Mouse (Mus musculus) CH12.LX (cell line): Measurements from ENCODE around the gene Xpo6. TPM values are rescaled to one million over a fixed set of nuclear protein-coding genes. Genes with fewer than 3 reads are reported as not detected.

Source experiments
- DNase-seq: peaks from one replicate; pipeline ENCODE4 v3.0.0-alpha.2; 2013; ENCODE audit errors: extremely low read depth
- H3K27ac ChIP-seq: 2 replicates; pipeline ENCODE4 v1.5.1; 2012; ENCODE audit warnings: low read depth, mild to moderate bottlenecking, control low read depth, moderate library complexity; ENCODE audit not compliant: insufficient read depth
- H3K27me3 ChIP-seq: replicated peaks from 2 replicates; pipeline ENCODE3; 2012; ENCODE audit warnings: inconsistent platforms
- H3K36me3 ChIP-seq, 2 experiments: replicated peaks in 1 of 2; 2 replicates each; pipeline versions ENCODE3 to v1.6.1; 2012; ENCODE audit warnings: inconsistent platforms in 1 of 2, low read length in 1 of 2, mild to moderate bottlenecking in 1 of 2, mixed read lengths in 1 of 2, moderate library complexity in 1 of 2; ENCODE audit not compliant: control insufficient read depth in 1 of 2, insufficient read depth in 1 of 2
- H3K4me1 ChIP-seq, 2 experiments: 2 replicates each; pipeline ENCODE4 v1.6.1; 2012; ENCODE audit warnings: inconsistent platforms in 1 of 2, moderate library complexity in 1 of 2; ENCODE audit not compliant: insufficient read depth in 2 of 2, control insufficient read depth in 1 of 2
- H3K4me2 ChIP-seq: 2 replicates; pipeline ENCODE4 v1.6.1; 2012; ENCODE audit warnings: low read depth, mild to moderate bottlenecking, control low read depth; ENCODE audit not compliant: poor library complexity, insufficient read depth, severe bottlenecking
- H3K4me3 ChIP-seq, 3 experiments: fragments of 150-350 bp in 1 of 3; sonication (generic) in 1 of 3; replicated peaks in 1 of 3; 2 replicates each; pipeline versions ENCODE3 to v1.5.1; 2011 to 2012; ENCODE audit warnings: low read depth in 2 of 3, low read length in 2 of 3, mild to moderate bottlenecking in 2 of 3, moderate library complexity in 2 of 3, control low read depth in 1 of 3, improper control_type of control experiment in 1 of 3, inconsistent platforms in 1 of 3, mixed read lengths in 1 of 3; ENCODE audit not compliant: poor library complexity in 1 of 3
- H3K79me2 ChIP-seq: replicated peaks from 2 replicates; pipeline ENCODE4 v1.6.1; 2012; ENCODE audit warnings: mild to moderate bottlenecking, moderate library complexity; ENCODE audit not compliant: control insufficient read depth, poor library complexity, insufficient read depth, severe bottlenecking; ENCODE audit errors: extremely low read depth
- H3K9ac ChIP-seq: 2 replicates; pipeline ENCODE4 v1.6.1; 2012; ENCODE audit warnings: low read depth, mild to moderate bottlenecking, control low read depth, moderate library complexity; ENCODE audit not compliant: insufficient read depth
- H3K9me3 ChIP-seq: replicated peaks from 2 replicates; pipeline ENCODE3; 2012; ENCODE audit warnings: low read length, inconsistent platforms, mixed read lengths
- CHD1 ChIP-seq: IDR thresholded peaks from 2 replicates; pipeline ENCODE4 v1.6.1; 2012; ENCODE audit warnings: low read depth, low read length, improper control_type of control experiment, inconsistent platforms
- CHD2 ChIP-seq: IDR thresholded peaks from 2 replicates; pipeline ENCODE4 v1.6.1; 2011; ENCODE audit warnings: low read length, improper control_type of control experiment
- EP300 ChIP-seq: IDR thresholded peaks from 2 replicates; pipeline ENCODE4 v1.6.1; 2011; ENCODE audit warnings: low read length, improper control_type of control experiment
- ETS1 ChIP-seq: conservative IDR thresholded peaks from 2 replicates; pipeline ENCODE4 v1.6.1; 2012; ENCODE audit warnings: low read depth, mild to moderate bottlenecking, inconsistent platforms, low read length, improper control_type of control experiment, moderate library complexity
- JUN ChIP-seq: IDR thresholded peaks from 2 replicates; pipeline ENCODE4 v1.6.1; 2011; ENCODE audit warnings: low read depth, mild to moderate bottlenecking, low read length, improper control_type of control experiment, moderate library complexity; ENCODE audit not compliant: insufficient read depth
- MAFK ChIP-seq: IDR thresholded peaks from 2 replicates; pipeline ENCODE4 v1.6.1; 2011; ENCODE audit warnings: low read length, improper control_type of control experiment; ENCODE audit not compliant: insufficient replicate concordance
- MAZ ChIP-seq: IDR thresholded peaks from 2 replicates; pipeline ENCODE4 v1.6.1; 2012; ENCODE audit warnings: low read depth, mild to moderate bottlenecking, inconsistent platforms, low read length, improper control_type of control experiment, moderate library complexity
- MEF2A ChIP-seq: IDR thresholded peaks from 2 replicates; pipeline ENCODE4 v1.6.1; 2014; ENCODE audit warnings: low read depth, mild to moderate bottlenecking, inconsistent platforms, low read length, improper control_type of control experiment, borderline replicate concordance
- MYC ChIP-seq: IDR thresholded peaks from 2 replicates; pipeline ENCODE4 v1.6.1; 2011; ENCODE audit warnings: low read depth, mild to moderate bottlenecking, improper control_type of control experiment, low read length
- NELFE ChIP-seq: IDR thresholded peaks from 2 replicates; pipeline ENCODE4 v1.6.1; 2011; ENCODE audit warnings: low read depth, low read length, improper control_type of control experiment
- NRF1 ChIP-seq: IDR thresholded peaks from 2 replicates; pipeline ENCODE4 v1.6.1; 2014; ENCODE audit warnings: low read depth, mild to moderate bottlenecking, inconsistent platforms, low read length, improper control_type of control experiment, moderate library complexity
- POLR2AphosphoS2 ChIP-seq: IDR thresholded peaks from 2 replicates; pipeline ENCODE4 v1.6.1; 2011; ENCODE audit warnings: low read depth, low read length, improper control_type of control experiment
- SIN3A ChIP-seq: IDR thresholded peaks from 2 replicates; pipeline ENCODE4 v1.6.1; 2012; ENCODE audit warnings: low read length, improper control_type of control experiment, inconsistent platforms
- SMC3 ChIP-seq: IDR thresholded peaks from 2 replicates; pipeline ENCODE4 v1.6.1; 2011; ENCODE audit warnings: low read depth, low read length, improper control_type of control experiment
- USF1 ChIP-seq: IDR thresholded peaks from 2 replicates; pipeline ENCODE4 v1.6.1; 2014; ENCODE audit warnings: low read depth, mild to moderate bottlenecking, inconsistent platforms, low read length, improper control_type of control experiment
- USF2 ChIP-seq: conservative IDR thresholded peaks from 2 replicates; pipeline ENCODE4 v1.6.1; 2011; ENCODE audit warnings: low read depth, low read length, improper control_type of control experiment
- ZMIZ1 ChIP-seq: IDR thresholded peaks from 2 replicates; pipeline ENCODE4 v1.6.1; 2012; ENCODE audit warnings: low read depth, mild to moderate bottlenecking, inconsistent platforms, low read length, improper control_type of control experiment
- ZNF384 ChIP-seq: IDR thresholded peaks from 2 replicates; pipeline ENCODE4 v1.6.1; 2012; ENCODE audit warnings: low read depth, low read length, improper control_type of control experiment, inconsistent platforms
- dilution Hi-C: fragments of 300-500 bp; cut with MboI; formaldehyde crosslinking; loops from 2 replicates; pipeline ENCODE4 v1.14.3; 2020; ENCODE audit warnings: low sequenced_read_pairs; ENCODE audit not compliant: extremely low pct_unique_long_range_greater_than_20kb, extremely low pct_ligation_motif_present
- in situ Hi-C: fragments of 300-500 bp; cut with MboI; formaldehyde crosslinking; loops from 3 replicates; pipeline ENCODE4 v1.14.3; 2019; ENCODE audit warnings: low sequenced_read_pairs, low pct_ligation_motif_present, low pct_unique_long_range_greater_than_20kb, mixed read lengths
- polyA plus RNA-seq: library from polyadenylated mRNA; unstranded; fragments of >175 nt; gene quantifications from 2 replicates; pipeline ENCODE4 v1.2.1, GENCODE M21; 2012; ENCODE audit warnings: low read depth; ENCODE audit not compliant: insufficient read length
- total RNA-seq, 2 experiments: library from RNA; depleted of rRNA; stranded (reverse); fragments of 300-350 nt in 1 of 2; fragments of >200 nt in 1 of 2; gene quantifications; 2 replicates each; pipeline ENCODE4 v1.2.3; 2012 to 2014

Xpo6 gene
- total and polyA plus RNA-seq, 3 experiments = 49.9 to 149 (median 79.1) TPM

DNA sequence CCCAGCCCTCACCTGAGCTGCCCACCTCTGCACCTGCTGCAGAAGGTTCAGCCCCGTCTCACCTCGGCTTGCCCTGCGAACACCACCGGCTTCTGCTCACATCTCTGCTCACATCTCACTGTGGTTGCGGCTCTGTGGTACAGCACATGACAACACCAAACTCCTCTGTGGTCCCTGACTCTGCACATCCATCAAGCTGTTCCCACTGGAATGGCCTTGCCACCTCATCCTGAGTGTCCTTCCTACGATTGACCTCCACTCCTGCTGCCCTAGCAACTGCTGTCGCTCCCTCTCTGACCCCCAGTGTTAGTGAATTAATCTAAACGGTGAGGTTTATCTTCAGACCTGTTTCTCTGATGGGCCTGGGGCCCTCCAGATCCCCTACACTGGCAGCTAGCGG lies 115.1 kb downstream of the Xpo6 start:
- dilution Hi-C loops (no loop called here), in situ Hi-C loops (loop anchor here (10.0 kb wide), 1 partner anchor 320 kb away; no protein-coding TSS in a partner anchor)
- H3K9ac ChIP-seq = no peak overlapping the region
- no peak overlapping the region for H3K4me2 ChIP-seq
- no peak overlapping the region for H3K27ac ChIP-seq
- no peaks in the 10 kb centered on the region for H3K36me3 ChIP-seq
- H3K27me3 ChIP-seq = no peaks in the 10 kb centered on the region
- DNase-seq = no peak
- H3K4me1 ChIP-seq = no peaks in the 10 kb centered on the region
- H3K4me3 ChIP-seq = no peak overlapping the region
- H3K9me3 ChIP-seq = peaks cover 3% of the 10 kb centered on the region
- TF ChIP-seq POLR2AphosphoS2 (no peak), SIN3A (no peak), EP300 (no peak), NRF1 (no peak), MYC (no peak), USF2 (no peak), NELFE (no peak), CHD2 (no peak), SMC3 (no peak), MAFK (no peak)
- no peaks in the 10 kb centered on the region for H3K79me2 ChIP-seq

GRCm38 (mm10) chr7:126083980-126084348 lies 116.3 kb downstream of the Xpo6 start:
- Histone ChIP-seq H3K27ac (no peak overlapping the region), H3K4me3 (no peak overlapping the region), H3K79me2 (no peaks in the 10 kb centered on the region), H3K9me3 (peaks cover 3% of the 10 kb centered on the region), H3K4me1 (no peaks in the 10 kb centered on the region), H3K36me3 (no peaks in the 10 kb centered on the region), H3K4me2 (no peak overlapping the region), H3K9ac (no peak overlapping the region), H3K27me3 (no peaks in the 10 kb centered on the region)
- no peak for DNase-seq
- in situ Hi-C loops = loop anchor here (10.0 kb wide), 1 partner anchor 319 kb away; no protein-coding TSS in a partner anchor
- dilution Hi-C loops = no loop called here
- TF ChIP-seq MEF2A = no peak
- no peak for TF ChIP-seq MYC

GRCm38 (mm10) chr7:126083341-126083979 lies 116.8 kb downstream of the Xpo6 start:
- no peaks in the 10 kb centered on the region for H3K27me3 ChIP-seq
- H3K4me3 ChIP-seq = no peak overlapping the region
- no peak overlapping the region for H3K27ac ChIP-seq
- H3K9ac ChIP-seq = no peak overlapping the region
- no peaks in the 10 kb centered on the region for H3K4me1 ChIP-seq
- peaks cover 3% of the 10 kb centered on the region for H3K9me3 ChIP-seq
- H3K79me2 ChIP-seq = no peaks in the 10 kb centered on the region
- no peaks in the 10 kb centered on the region for H3K36me3 ChIP-seq
- TF ChIP-seq MAZ (no peak), CHD1 (no peak), ETS1 (no peak), ZMIZ1 (no peak), ZNF384 (no peak), JUN (no peak), USF1 (no peak)
- no peak for DNase-seq
- dilution Hi-C loops (no loop called here), in situ Hi-C loops (loop anchor here (10.0 kb wide), 1 partner anchor 319 kb away; no protein-coding TSS in a partner anchor)
- H3K4me2 ChIP-seq = no peak overlapping the region
